Mouse (Mus musculus): ENCODE results near the gene Scimp. TPM values are rescaled to one million over a fixed set of nuclear protein-coding genes. Genes with fewer than 3 reads are reported as not detected.
A peak's percentile ranks its signal among the peaks of the same experiment; 100 is the strongest.

Gene Scimp
- total and polyA plus RNA-seq, 3 experiments: not detected

- no peak for ATAC-seq (ENCODE audit: extremely low read depth, insufficient number of reproducible peaks, low FRiP score, poor library complexity, severe bottlenecking)
- Histone ChIP-seq H3K4me1 (ENCODE audit: insufficient read depth, low read depth, low read length) (peaks cover 19% of the 10 kb centered on the region), H3K4me3 (ENCODE audit: low read depth, low read length) (no peak overlapping the region), H3K36me3 (replicated peaks) (no peaks in the 10 kb centered on the region), H3K9me3 (replicated peaks) (no peaks in the 10 kb centered on the region), H3K27me3 (ENCODE audit: insufficient read depth, low read length) (peaks cover 26% of the 10 kb centered on the region)
- TF ChIP-seq POLR2AphosphoS5 (IDR thresholded peaks at IDR 0.05; ENCODE audit: insufficient replicate concordance, low read depth, low read length): no peak
- no peak for TF ChIP-seq CTCF (IDR thresholded peaks at IDR 0.05; ENCODE audit: low read depth, low read length)
- DNase-seq (ENCODE audit: low spot score): no peak
These were observed 4.4 kb upstream of the Scimp start for GRCm38 (mm10) chr11:70816770-70817169.

GRCm38 (mm10) chr11:70815498-70816078 is 3.2 kb upstream of the Scimp start:
- peak; percentile 15; the same call in 1 of the 2 replicates for ATAC-seq (ENCODE audit: extremely low read depth, insufficient number of reproducible peaks, low FRiP score, poor library complexity, severe bottlenecking)
- peaks cover 33% of the 10 kb centered on the region for H3K27me3 ChIP-seq (ENCODE audit: insufficient read depth, low read length)
- H3K9me3 ChIP-seq (replicated peaks): no peaks in the 10 kb centered on the region
- DNase-seq (ENCODE audit: low spot score): peak; percentile 27
- TF ChIP-seq GATA1 (IDR thresholded peaks at IDR 0.05; ENCODE audit: borderline replicate concordance, low read length): no peak
- no peak for TF ChIP-seq TAL1 (conservative IDR thresholded peaks at IDR 0.05; ENCODE audit: low read depth, low read length)
- no peak for TF ChIP-seq GATA2 (IDR thresholded peaks at IDR 0.05; ENCODE audit: borderline replicate concordance, low read depth, low read length)
- TF ChIP-seq CTCF (IDR thresholded peaks at IDR 0.05; ENCODE audit: low read depth, low read length): peak; percentile 86
- no peak for TF ChIP-seq POLR2AphosphoS5 (IDR thresholded peaks at IDR 0.05; ENCODE audit: insufficient replicate concordance, low read depth, low read length)
- H3K36me3 ChIP-seq (replicated peaks): no peaks in the 10 kb centered on the region
- H3K4me3 ChIP-seq (ENCODE audit: low read depth, low read length): no peak overlapping the region
- peaks cover 18% of the 10 kb centered on the region for H3K4me1 ChIP-seq (ENCODE audit: insufficient read depth, low read depth, low read length)

DNA sequence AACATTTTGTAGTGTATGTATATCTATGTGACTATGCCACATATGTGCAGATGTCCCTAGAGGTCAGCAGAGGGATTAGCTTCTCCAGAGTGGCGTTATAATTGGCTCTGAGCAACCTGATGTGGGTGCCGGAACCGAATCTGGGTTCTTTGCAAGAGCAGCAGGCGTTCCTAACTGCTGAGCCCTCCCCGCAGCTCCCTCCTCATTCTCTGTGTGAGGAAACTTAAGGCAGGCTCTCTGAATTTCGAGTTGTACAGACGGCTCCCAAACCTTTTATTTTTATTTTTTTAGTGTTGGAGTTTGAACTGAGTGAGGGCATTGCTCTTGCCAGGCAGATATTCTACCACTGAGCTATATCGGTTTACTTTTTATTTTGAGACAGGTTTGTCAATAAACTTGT is 2.7 kb upstream of the Scimp start:
- Histone ChIP-seq H3K4me3 (ENCODE audit: low read depth, low read length) (no peak overlapping the region), H3K27me3 (ENCODE audit: insufficient read depth, low read length) (peaks cover 33% of the 10 kb centered on the region), H3K4me1 (ENCODE audit: insufficient read depth, low read depth, low read length) (peaks cover 18% of the 10 kb centered on the region), H3K36me3 (replicated peaks) (no peaks in the 10 kb centered on the region), H3K9me3 (replicated peaks) (no peaks in the 10 kb centered on the region)
- DNase-seq (ENCODE audit: low spot score): no peak
- no peak for ATAC-seq (ENCODE audit: extremely low read depth, insufficient number of reproducible peaks, low FRiP score, poor library complexity, severe bottlenecking)
- TF ChIP-seq POLR2AphosphoS5 (IDR thresholded peaks at IDR 0.05; ENCODE audit: insufficient replicate concordance, low read depth, low read length): no peak

DNA sequence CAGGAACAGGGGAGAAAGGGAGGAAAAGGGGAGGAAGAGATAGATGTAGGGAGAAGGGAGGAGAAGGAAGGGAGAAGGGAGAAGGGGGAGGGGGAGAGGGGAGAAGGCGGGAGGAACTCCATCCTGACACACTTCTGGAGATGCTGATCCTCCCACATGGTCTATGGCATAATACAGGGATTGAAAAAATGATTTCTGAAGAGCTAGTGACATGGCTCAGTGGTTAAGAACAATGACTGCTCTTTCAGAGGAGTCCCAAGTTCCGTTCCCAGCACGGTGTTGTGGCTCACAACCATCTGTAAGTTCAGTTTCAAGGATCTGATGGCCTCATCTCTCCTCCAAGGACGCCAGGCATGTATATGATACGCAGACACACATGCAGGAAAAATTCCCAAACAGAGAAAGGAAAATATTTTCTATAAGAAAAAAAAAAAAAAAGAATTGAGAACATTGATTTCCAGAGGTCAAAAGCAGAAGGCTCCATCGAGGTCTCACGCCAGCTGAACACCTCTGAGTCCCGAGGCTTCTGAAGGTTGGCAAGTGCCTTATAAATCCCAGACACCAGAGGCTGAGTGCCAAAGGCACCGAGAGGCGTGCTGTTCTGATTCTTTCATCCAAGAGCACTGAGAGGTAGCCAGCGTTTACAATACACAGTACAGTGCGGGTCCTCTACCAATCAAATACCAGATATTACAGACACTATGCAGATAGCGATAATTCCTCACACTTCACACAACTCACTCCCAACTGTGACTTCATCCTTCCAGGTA is 730 bp downstream of the Scimp start:
- ATAC-seq (ENCODE audit: extremely low read depth, insufficient number of reproducible peaks, low FRiP score, poor library complexity, severe bottlenecking) (no peak), DNase-seq (ENCODE audit: low spot score) (no peak)
- H3K36me3 ChIP-seq (replicated peaks): no peaks in the 10 kb centered on the region
- H3K4me1 ChIP-seq (ENCODE audit: insufficient read depth, low read depth, low read length): peaks cover 18% of the 10 kb centered on the region
- TF ChIP-seq TAL1 (conservative IDR thresholded peaks at IDR 0.05; ENCODE audit: low read depth, low read length): no peak
- no peak for TF ChIP-seq CTCF (IDR thresholded peaks at IDR 0.05; ENCODE audit: low read depth, low read length)
- TF ChIP-seq GATA2 (IDR thresholded peaks at IDR 0.05; ENCODE audit: borderline replicate concordance, low read depth, low read length): no peak
- no peak for TF ChIP-seq GATA1 (IDR thresholded peaks at IDR 0.05; ENCODE audit: borderline replicate concordance, low read length)
- no peak for TF ChIP-seq POLR2AphosphoS5 (IDR thresholded peaks at IDR 0.05; ENCODE audit: insufficient replicate concordance, low read depth, low read length)
- H3K4me3 ChIP-seq (ENCODE audit: low read depth, low read length): no peak overlapping the region
- no peaks in the 10 kb centered on the region for H3K9me3 ChIP-seq (replicated peaks)
- H3K27me3 ChIP-seq (ENCODE audit: insufficient read depth, low read length): peaks cover 45% of the 10 kb centered on the region

- TF ChIP-seq CTCF (IDR thresholded peaks at IDR 0.05; ENCODE audit: low read depth, low read length): no peak
- no peak for TF ChIP-seq GATA2 (IDR thresholded peaks at IDR 0.05; ENCODE audit: borderline replicate concordance, low read depth, low read length)
- TF ChIP-seq TAL1 (conservative IDR thresholded peaks at IDR 0.05; ENCODE audit: low read depth, low read length): no peak
- no peak for TF ChIP-seq POLR2AphosphoS5 (IDR thresholded peaks at IDR 0.05; ENCODE audit: insufficient replicate concordance, low read depth, low read length)
- H3K4me1 ChIP-seq (ENCODE audit: insufficient read depth, low read depth, low read length): peaks cover 18% of the 10 kb centered on the region
- DNase-seq (ENCODE audit: low spot score): no peak
These were observed 1.3 kb downstream of the Scimp start for GRCm38 (mm10) chr11:70811041-70811440.

DNA sequence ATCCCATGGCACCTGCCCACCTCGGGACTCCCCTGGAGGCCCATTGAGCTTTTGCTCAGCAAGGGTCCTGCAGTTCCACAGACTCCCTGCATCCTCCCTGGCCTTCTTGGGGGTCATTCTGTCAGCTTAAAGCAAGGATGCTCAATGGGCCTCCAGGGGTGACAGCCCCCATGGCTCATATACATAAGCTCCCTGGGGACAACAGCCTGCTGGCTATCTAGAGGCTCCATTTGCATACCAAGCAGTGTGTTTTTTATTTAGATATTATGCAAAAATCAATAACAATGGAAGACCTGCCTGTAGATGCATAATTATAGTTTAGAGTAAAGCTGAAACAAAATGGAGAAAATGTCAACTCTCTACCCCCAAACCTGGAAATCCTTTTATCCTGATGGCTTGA is 3.4 kb downstream of the Scimp start:
- ATAC-seq (ENCODE audit: extremely low read depth, insufficient number of reproducible peaks, low FRiP score, poor library complexity, severe bottlenecking) (no peak), DNase-seq (ENCODE audit: low spot score) (no peak)
- no peaks in the 10 kb centered on the region for H3K9me3 ChIP-seq (replicated peaks)
- H3K36me3 ChIP-seq (replicated peaks): no peaks in the 10 kb centered on the region
- H3K4me3 ChIP-seq (ENCODE audit: low read depth, low read length): no peak overlapping the region
- TF ChIP-seq GATA1 (IDR thresholded peaks at IDR 0.05; ENCODE audit: borderline replicate concordance, low read length) (no peak), GATA2 (IDR thresholded peaks at IDR 0.05; ENCODE audit: borderline replicate concordance, low read depth, low read length) (no peak), CTCF (IDR thresholded peaks at IDR 0.05; ENCODE audit: low read depth, low read length) (no peak), POLR2AphosphoS5 (IDR thresholded peaks at IDR 0.05; ENCODE audit: insufficient replicate concordance, low read depth, low read length) (no peak), TAL1 (conservative IDR thresholded peaks at IDR 0.05; ENCODE audit: low read depth, low read length) (no peak)
- H3K4me1 ChIP-seq (ENCODE audit: insufficient read depth, low read depth, low read length): peaks cover 18% of the 10 kb centered on the region
- H3K27me3 ChIP-seq (ENCODE audit: insufficient read depth, low read length): peaks cover 60% of the 10 kb centered on the region

More at GRCm38 (mm10) chr11:70811041-70811440, 1.3 kb downstream of the Scimp start:
- Histone ChIP-seq H3K27me3 (ENCODE audit: insufficient read depth, low read length) (peaks cover 44% of the 10 kb centered on the region), H3K36me3 (replicated peaks) (no peaks in the 10 kb centered on the region), H3K9me3 (replicated peaks) (no peaks in the 10 kb centered on the region), H3K4me3 (ENCODE audit: low read depth, low read length) (no peak overlapping the region)
- no peak for ATAC-seq (ENCODE audit: extremely low read depth, insufficient number of reproducible peaks, low FRiP score, poor library complexity, severe bottlenecking)
